Mouse (Mus musculus) G1E (cell line): ENCODE data around the gene Flna. TPM values are rescaled to one million over a fixed set of nuclear protein-coding genes. Genes with fewer than 3 reads are reported as not detected.

Experiments
- ATAC-seq: 2 replicates; pipeline ENCODE4 v1.8.0; 2016; ENCODE audit warnings: mild to moderate bottlenecking; ENCODE audit not compliant: insufficient number of reproducible peaks, poor library complexity, low FRiP score, severe bottlenecking; ENCODE audit errors: extremely low read depth
- DNase-seq: peaks from one replicate; pipeline ENCODE4 v3.0.0; 2012; ENCODE audit warnings: low spot score
- H3K27me3 ChIP-seq: 2 replicates; pipeline ENCODE4 v1.6.1; 2012; ENCODE audit warnings: mild to moderate bottlenecking, low read length, inconsistent platforms; ENCODE audit not compliant: insufficient read depth
- H3K36me3 ChIP-seq: replicated peaks from 2 replicates; pipeline ENCODE3; 2012; ENCODE audit warnings: mild to moderate bottlenecking, inconsistent platforms
- H3K4me1 ChIP-seq: 2 replicates; pipeline ENCODE4 v1.6.1; 2012; ENCODE audit warnings: low read depth, low read length, inconsistent platforms, mixed read lengths; ENCODE audit not compliant: insufficient read depth
- H3K4me3 ChIP-seq: 2 replicates; pipeline ENCODE4 v1.5.1; 2012; ENCODE audit warnings: low read depth, mild to moderate bottlenecking, inconsistent platforms, low read length, moderate library complexity, mixed read lengths
- H3K9me3 ChIP-seq: replicated peaks from 2 replicates; pipeline ENCODE4 v1.6.1; 2012; ENCODE audit warnings: inconsistent platforms
- CTCF ChIP-seq: IDR thresholded peaks from 2 replicates; pipeline ENCODE4 v1.5.1; 2012; ENCODE audit warnings: low read depth, low read length, inconsistent platforms, mixed read lengths
- GATA1 ChIP-seq: IDR thresholded peaks from 2 replicates; pipeline ENCODE4 v1.6.1; 2012; ENCODE audit warnings: borderline replicate concordance, low read length, inconsistent platforms, mixed read lengths
- GATA2 ChIP-seq: IDR thresholded peaks from 2 replicates; pipeline ENCODE4 v1.6.1; 2012; ENCODE audit warnings: low read depth, low read length, inconsistent platforms, borderline replicate concordance
- POLR2AphosphoS5 ChIP-seq: IDR thresholded peaks from 2 replicates; pipeline ENCODE4 v1.6.1; 2012; ENCODE audit warnings: low read depth, low read length, inconsistent platforms; ENCODE audit not compliant: insufficient replicate concordance
- TAL1 ChIP-seq: conservative IDR thresholded peaks from 2 replicates; pipeline ENCODE4 v1.6.1; 2012; ENCODE audit warnings: low read depth, low read length, inconsistent platforms, mixed read lengths
- polyA plus RNA-seq: library from polyadenylated mRNA; stranded (reverse); fragments of >175 nt; gene quantifications from 2 replicates; pipeline ENCODE4 v1.2.3, GENCODE M21; 2012
- total RNA-seq, 2 experiments: library from RNA; stranded (forward) in 1 of 2; stranded (reverse) in 1 of 2; fragments of 200-1000 nt in 1 of 2; fragments of >200 nt in 1 of 2; fragmentation: Nextera tagmentation in 1 of 2; gene quantifications; 2 replicates each; pipeline ENCODE4 v1.2.3; 2014 to 2017

Flna gene
- total RNA-seq (2014; fragmentation: Nextera tagmentation) (91.2 and 93.7 TPM in 2 replicates), total RNA-seq (2017) (172 and 186 TPM in 2 replicates), polyA plus RNA-seq (41.2 and 47.1 TPM in 2 replicates)

- DNase-seq = no peak
- TF ChIP-seq CTCF (no peak), POLR2AphosphoS5 (no peak), TAL1 (no peak), GATA1 (no peak), GATA2 (no peak)
- peak within 1 kb of the TSS; percentile 69 for H3K4me3 ChIP-seq
- no peak for ATAC-seq
- no peaks in the 10 kb centered on the region for H3K27me3 ChIP-seq
- no peaks in the 10 kb centered on the region for H3K36me3 ChIP-seq
- no peaks in the 10 kb centered on the region for H3K9me3 ChIP-seq
- H3K4me1 ChIP-seq = peaks cover 28% of the 10 kb centered on the region
Observed at GRCm38 (mm10) chrX:74249615-74250014, at the start of gene Flna. Gene Flna, minus strand, starts transcription at chrX:74249820.

GRCm38 (mm10) chrX:74298348-74298747, 48.7 kb upstream of the Flna start:
- Histone ChIP-seq H3K4me3 (no peak overlapping the region; the same call in 1 of the 2 replicates), H3K36me3 (peaks cover 51% of the 10 kb centered on the region), H3K9me3 (no peaks in the 10 kb centered on the region), H3K27me3 (no peaks in the 10 kb centered on the region), H3K4me1 (peaks cover 34% of the 10 kb centered on the region)
- no peak for DNase-seq
- ATAC-seq = no peak
- TF ChIP-seq GATA2 = no peak
- TF ChIP-seq TAL1 = no peak
- no peak for TF ChIP-seq CTCF
- no peak for TF ChIP-seq GATA1
- no peak for TF ChIP-seq POLR2AphosphoS5

DNA sequence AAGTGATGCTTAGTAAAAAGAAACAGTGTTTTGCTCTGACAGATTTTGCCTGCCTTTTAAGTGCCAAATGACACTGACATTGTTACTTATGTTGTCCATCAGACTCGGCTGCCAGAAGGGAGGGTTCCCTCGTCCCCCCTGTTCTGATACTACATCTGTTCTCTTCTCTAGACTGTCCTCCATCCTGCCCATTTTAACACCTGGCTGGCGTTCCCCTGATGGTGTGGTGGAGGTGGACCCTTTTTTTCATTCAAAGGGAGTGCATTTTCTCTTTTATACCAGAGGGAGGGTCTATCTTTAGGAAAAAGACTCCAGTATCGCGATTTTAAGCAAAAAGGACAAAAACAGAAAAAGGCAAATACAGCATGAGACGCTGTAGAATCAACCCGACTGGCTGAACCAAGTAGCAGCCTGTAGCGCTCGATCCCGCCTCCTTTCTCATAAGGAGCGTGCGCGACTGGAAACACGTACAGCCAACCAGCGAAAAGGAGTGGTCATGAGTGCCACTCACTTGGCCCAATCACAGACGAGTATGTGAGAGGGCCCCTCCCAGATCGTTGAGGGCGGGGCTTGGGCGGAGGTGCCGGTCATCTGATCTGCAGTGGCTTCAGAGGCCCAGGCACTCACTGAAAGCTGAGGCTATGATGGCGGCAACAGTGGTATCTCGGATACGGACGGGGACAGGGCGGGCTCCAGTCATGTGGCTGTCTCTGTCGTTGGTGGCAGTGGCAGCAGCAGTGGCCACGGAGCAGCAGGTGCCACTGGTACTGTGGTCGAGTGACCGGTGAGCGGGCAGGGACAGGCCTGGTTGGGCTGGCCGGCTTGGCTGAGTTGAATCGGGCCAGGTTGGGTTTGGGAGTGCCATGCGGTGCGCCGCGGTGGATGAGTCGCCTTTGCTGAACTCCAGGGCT, 47.2 kb upstream of the Flna start, which contains the start of gene Atp6ap1:
Gene Atp6ap1, plus strand, starts transcription at position 560 of the 911 bp plus-strand sequence.
- Histone ChIP-seq H3K4me1 (peaks cover 34% of the 10 kb centered on the region), H3K36me3 (peaks cover 35% of the 10 kb centered on the region), H3K27me3 (no peaks in the 10 kb centered on the region), H3K4me3 (peak within 1 kb of the TSS; percentile 87), H3K9me3 (no peaks in the 10 kb centered on the region)
- peak; percentile 96 for ATAC-seq
- TF ChIP-seq POLR2AphosphoS5 = no peak
- no peak for TF ChIP-seq CTCF
- no peak for TF ChIP-seq TAL1
- no peak for TF ChIP-seq GATA2
- TF ChIP-seq GATA1 = no peak
- peak; percentile 55 for DNase-seq

DNA sequence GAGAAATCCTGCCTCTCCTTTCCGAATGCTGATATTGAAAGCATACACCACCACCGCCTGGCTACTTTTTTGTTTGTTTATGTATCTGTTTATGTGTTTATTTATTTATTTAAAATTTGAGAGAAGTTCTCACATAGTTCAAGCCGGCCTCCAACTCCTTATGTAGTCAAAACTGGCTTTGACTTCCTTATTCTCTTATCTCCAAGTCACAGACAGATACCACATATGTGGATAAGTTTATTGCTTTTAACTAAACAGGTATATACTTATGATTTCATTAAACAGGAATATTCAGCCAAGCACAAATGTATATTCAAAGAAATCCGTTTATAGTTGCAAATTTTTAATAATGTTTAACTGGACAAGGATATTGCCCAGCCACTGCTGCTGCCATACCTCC, 43.8 kb upstream of the Flna start:
- peaks cover 11% of the 10 kb centered on the region for H3K4me1 ChIP-seq
- no peak for ATAC-seq
- no peaks in the 10 kb centered on the region for H3K9me3 ChIP-seq
- H3K4me3 ChIP-seq = no peak overlapping the region; the same call in 1 of the 2 replicates
- H3K27me3 ChIP-seq = no peaks in the 10 kb centered on the region
- TF ChIP-seq CTCF (no peak), TAL1 (peak; percentile 55; the same call in 1 of the 2 replicates)
- no peak for DNase-seq
- peaks cover 25% of the 10 kb centered on the region for H3K36me3 ChIP-seq

DNA sequence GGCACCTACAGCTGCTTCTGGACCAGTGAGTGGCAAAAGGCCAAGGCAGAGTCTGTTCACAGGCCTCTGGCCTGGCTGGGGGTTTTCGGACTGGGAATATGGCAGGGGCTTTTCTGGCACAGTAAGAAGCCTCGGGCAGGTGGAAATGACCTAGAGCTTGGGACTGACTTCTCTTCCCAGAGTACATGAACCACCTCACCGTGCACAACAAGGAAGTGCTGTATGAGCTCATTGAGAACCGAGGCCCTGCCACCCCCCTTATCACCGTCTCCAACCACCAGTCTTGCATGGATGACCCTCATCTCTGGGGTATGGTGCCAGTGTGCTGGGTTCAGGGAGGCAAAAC, 33.4 kb upstream of the Flna start:
- Histone ChIP-seq H3K4me1 (peaks cover 19% of the 10 kb centered on the region), H3K4me3 (peak overlapping the region; percentile 76), H3K27me3 (no peaks in the 10 kb centered on the region), H3K9me3 (no peaks in the 10 kb centered on the region), H3K36me3 (peaks cover 33% of the 10 kb centered on the region)
- DNase-seq (no peak), ATAC-seq (no peak)
- TF ChIP-seq GATA2 = no peak

DNA sequence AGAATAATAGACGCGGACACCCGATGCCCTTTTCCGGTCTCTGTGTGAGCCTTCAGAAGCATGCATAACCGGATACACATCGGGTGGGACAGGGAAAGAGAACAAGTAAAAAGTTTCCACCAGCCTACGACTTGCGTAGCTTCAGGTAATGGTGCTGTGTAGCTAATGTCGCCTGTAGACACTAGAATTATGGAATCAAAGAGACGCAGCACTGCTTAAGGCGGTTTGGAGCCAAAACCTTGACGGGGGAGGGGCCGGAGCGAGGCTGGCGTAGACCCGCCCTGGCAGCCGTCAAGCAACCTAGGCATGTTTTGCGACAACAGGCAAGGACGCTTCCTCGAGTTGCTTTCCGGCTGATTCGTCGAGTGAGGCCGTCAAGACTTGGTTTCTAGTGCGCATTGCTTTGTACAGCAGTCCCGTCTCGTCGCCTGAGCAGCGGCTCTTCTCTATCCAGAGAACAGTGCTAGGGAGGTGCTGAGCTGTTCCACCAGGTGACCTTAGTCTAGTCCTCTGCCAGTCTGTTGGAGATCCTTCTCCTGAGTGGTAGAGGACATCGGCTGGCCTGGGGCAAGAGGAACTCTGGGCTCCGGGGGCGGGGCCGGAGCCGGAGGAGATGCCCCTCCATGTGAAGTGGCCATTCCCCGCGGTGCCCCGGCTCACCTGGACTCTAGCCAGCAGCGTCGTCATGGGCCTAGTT, 32.9 kb upstream of the Flna start:
- Histone ChIP-seq H3K9me3 (no peaks in the 10 kb centered on the region), H3K27me3 (no peaks in the 10 kb centered on the region), H3K4me1 (peaks cover 22% of the 10 kb centered on the region), H3K4me3 (peak overlapping the region; percentile 76), H3K36me3 (peaks cover 28% of the 10 kb centered on the region)
- no peak for TF ChIP-seq CTCF
- no peak for TF ChIP-seq TAL1
- TF ChIP-seq GATA2 = no peak
- no peak for TF ChIP-seq GATA1
- TF ChIP-seq POLR2AphosphoS5 = no peak
- DNase-seq (peak; percentile 29), ATAC-seq (0 out of 2 replicates have a peak, but pooled peaks have one; percentile 11)
